Mouse (Mus musculus) urinary bladder, adult 18-20 months (tissue): ENCODE results near the gene Polr1c.

Experiments
- DNase-seq, 2 experiments: peaks; one replicate each; pipeline ENCODE4 v3.0.0; 2022; ENCODE audit warnings: low spot score in 2 of 2, mixed read lengths in 2 of 2

Polr1c gene

DNA sequence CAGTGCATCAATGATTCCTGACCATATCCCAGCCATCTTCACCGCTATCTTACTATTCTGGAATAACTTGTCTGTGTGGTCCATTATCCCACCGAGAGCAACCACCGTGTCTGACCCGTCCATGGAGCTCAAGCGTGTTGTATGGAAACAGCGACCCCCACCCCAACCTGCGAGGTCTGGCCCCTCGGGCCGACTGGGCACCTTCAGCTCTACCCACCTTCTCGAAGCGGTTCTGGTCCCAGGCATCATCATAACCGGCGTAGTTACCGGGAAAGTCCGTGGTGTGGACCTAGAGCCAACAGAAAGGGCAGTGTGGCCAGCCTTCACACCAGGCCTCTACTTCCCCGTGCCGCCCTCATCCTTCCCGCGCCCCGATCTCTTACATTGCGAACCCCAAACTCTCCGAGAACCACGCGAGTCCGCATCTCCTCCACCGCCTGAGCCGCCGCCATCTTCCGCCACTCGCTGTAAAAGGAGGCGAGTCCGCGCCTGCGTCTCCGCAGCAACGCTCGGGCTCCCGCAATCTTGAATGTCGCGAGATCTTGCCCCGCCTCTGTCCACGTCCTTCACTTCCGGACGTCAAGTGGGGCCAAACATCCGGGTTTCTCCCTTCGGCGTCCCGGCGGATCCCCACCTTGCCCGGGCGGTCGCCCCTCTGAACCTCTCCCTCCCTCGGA lies at the start of gene Polr1c, which contains the start of gene Yipf3:
Gene Polr1c (minus strand): TSS at position 543 of the 677 bp plus-strand sequence.
Gene Yipf3 (plus strand): TSS at position 569 of the 677 bp plus-strand sequence.
- peak; percentile 92 to 94 for DNase-seq

DNA sequence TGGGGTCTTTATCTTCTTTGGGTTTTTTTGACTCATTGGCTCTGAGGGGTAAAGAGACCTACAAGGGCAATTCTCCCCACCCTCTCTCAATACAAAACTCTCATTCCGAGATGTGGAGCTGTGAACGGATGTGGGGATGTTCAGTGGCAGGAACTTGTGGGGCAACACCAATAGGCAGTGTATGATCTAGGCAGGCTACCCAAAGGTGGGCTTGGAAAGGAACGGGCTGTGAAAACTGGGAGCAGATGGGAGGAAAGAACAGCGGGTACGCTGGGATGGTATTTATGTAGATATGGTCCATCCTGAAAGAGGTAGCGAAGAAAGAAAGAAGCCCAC lies 49.1 kb upstream of the Polr1c start:
- no peak for DNase-seq

DNA sequence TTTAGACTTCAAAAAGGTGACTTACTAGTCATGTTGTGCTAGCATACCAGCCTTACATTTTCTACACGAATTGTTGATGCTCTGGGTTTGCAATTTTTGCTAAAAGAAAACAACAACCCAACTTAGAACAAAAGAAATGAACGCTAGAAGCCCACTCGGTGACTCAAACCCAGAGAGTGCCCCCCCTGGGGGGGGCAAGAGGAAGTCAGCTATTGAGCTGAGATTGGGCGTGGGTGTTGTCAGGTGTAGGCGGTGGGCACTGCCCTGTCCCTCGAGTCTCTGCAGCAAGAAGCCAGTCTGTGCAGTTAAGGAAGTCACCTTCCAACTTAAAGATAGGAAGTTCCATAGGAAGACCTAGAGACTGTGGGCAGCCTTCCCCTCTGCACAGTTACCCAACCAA lies 48.7 kb upstream of the Polr1c start:
- DNase-seq: no peak

DNA sequence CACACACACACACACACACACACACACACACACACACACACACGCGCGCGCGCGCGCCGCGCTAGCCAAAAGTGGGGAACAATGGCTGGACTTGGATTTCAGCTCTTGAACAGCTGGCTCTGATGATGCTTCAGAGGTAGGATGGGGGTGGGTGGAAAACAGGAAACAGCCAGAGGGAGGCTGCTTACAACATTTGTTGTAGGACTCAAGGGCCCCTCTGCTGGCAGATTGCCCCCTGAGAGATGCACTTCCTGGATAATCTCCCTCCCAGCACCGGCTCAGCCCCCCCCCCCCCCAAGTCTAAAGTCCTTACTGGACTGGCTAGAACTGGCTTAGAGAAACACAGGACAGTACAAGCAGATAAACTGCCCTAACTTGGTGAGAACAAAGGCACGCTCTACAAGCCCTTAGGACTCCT lies 39.8 kb upstream of the Polr1c start:
- no peak for DNase-seq

DNA sequence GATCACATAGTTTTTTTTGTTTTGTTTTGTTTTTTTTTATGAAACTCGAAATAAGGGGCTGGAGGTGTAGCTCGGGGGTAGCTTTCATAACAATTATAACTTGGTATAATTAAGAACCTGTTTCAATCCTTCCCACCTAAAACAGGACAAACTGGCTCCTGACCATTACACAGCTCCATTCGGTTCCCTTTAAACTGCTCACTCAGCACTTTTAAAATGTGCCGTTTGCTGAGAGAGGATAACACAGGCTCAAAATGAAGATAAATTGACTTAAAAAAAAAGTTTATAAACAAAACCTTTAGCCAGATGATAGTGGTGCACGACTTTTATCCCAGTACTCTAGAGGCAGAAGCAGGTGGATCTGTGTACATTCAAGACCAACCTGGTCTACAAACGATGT lies 37.6 kb upstream of the Polr1c start:
- no peak for DNase-seq

DNA sequence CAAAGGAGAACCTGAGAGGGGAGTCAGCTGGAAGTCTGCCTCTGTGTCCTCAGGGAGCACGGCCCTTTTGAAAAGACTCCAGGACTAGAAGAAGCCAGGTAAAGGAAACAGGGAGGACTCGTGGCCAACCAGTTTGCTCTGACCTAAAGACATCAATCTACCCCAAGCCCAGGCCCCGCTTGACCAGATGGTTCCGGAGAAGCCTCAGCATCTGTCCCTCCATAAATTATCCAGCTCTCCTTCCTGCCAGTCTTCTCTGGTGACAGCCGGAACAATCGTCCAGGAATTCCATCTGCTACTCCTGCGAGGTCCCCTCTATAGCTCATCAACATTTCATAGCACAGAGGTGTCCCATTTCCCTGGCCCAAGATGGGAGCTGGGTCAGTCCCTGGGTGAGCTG lies 36.8 kb upstream of the Polr1c start:
- no peak for DNase-seq

DNA sequence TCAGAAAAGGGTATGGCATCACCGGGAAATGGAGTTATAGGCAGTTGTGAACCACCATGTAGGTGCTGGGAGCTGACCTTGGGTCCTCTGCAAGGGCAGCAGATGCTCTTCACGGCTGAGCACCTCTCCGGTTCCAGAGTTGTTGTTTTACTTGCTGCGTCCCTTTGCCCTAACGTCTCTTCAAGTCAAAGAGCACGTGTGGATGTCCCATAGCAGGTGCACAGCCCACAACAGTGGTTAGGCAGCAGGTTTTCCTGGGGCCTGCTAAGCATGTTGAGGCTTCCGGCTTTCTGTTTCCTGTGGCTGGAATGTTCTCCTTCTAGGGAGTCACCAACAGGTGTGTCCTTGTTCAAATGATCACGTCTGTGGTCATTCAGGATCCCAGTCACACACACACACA lies 36.1 kb upstream of the Polr1c start:
- no peak for DNase-seq

DNA sequence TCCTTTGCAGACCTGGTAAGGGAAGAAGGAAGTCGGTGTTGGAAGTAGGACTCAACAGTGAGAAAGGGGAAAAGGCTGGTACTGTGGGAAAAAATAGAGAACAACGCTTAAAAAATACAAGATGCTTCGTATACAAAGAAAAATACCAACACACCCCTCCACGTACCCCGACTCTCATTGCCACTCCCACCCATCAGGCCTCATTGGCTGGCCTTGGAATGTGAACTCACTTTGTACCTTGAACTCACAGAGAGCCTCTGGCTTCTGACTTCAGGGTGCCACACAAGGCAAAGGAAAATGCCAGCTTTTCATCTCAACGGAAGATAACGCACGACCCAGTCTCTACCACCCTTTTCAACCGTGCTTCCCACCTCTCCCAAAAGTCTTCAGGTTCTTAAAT lies 35.3 kb upstream of the Polr1c start:
- no peak for DNase-seq

DNA sequence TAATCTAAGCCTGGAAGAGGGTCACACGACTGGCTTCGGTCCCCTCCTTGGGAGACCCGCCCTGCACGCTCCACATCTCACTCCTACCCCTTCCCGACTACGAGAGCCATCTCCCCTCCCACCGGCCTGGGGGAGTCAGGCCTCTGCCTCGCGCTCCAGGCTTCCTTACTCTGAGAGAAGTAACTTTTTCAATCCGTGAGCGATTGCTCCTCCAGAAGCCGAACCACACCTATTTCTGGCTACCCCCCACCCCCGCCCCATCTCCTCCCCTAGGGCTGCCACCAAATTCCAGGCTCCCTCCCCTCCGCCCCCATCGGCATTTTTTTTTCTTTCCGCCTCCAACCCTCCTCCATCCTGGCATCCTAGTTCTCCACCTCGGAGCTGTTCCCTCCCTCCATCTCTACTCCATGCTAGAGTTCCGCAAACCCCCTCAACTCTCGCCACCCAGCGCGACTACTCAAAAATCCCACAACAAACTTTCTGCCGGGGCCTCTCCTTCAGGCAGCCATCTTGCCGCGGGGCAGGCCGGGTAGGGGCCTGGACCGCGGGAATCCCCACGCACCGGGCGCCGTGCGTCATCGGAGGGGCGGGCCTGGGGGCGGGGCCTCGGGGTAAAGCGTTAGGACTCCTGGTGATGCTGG lies 34.7 kb upstream of the Polr1c start, which contains the start of gene Tjap1:
Gene Tjap1 (minus strand): TSS at position 544 of the 641 bp plus-strand sequence.
- peak; percentile 77 to 80 for DNase-seq

DNA sequence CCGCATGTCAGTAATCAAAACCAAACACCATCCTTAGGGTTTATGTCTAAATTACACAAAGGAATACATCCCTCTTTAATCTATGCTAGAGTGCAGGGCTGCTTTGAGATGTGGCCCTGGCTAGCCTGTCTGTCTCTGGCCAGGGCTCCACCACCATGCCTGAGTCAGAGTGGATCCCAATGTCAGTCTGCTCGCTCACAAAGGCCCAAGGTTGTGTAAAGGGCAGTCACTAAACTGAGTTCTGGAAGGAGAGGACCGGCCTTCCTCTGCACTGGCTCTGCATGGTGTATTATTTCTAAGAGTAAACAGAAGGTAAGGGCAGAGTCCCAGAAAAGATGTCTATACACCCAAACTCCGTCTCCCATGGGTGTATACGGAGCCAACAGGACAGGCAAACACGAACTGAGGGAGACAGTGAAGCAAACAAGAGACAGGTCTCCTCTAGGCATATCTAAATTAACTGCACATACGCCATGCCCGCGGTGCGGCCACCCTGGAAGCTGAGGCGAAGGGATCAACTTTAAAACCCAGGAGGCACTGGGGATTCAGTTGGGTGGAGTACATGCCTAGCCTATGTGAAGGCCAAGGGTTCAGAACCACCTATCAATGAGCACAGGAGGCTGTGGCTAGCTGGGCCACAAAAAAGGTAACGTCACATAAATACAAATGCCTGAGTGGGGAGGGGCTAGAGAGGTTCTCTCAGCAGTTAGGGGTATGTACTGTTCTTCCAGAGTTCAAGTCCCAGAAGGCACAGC lies 30.3 kb upstream of the Polr1c start:
- no peak for DNase-seq

DNA sequence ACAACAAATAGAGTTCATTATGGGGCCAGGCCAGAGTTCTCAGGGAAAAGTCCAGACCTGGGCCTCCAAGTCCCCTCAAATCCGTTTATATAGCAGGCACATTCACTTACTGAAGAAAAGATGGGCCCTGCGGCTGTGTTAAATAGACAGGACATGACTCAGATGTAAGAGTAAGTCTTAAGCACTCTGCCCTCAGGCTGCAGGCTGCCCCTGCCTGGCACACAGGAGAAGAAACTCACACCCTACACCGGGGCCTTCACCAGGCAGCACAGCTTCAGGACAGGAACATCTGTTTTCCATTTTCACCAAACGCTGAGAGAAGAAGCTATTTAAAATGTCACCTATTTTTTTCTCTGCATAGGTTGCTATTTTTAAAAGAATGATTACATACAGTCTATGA lies 29.7 kb upstream of the Polr1c start:
- no peak for DNase-seq

DNA sequence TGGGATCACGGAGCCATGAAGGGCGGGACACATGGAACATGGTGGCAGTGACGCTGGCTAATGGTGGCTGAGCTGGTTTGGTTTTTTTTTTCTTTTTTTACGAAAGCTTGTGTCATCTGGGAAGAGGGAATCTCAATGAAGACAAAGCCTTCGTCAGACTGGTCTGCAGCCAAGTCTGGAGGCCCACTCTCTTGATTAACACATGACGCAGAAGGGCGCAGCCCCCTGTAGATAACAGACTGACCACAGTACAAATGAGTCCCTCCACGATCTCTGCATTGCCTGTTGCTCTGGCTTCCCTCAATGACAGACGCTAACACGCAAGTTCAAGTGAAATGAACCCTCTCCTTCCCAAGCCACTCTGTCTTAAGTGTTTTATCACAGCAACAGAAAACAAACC lies 27.7 kb upstream of the Polr1c start:
- no peak for DNase-seq

DNA sequence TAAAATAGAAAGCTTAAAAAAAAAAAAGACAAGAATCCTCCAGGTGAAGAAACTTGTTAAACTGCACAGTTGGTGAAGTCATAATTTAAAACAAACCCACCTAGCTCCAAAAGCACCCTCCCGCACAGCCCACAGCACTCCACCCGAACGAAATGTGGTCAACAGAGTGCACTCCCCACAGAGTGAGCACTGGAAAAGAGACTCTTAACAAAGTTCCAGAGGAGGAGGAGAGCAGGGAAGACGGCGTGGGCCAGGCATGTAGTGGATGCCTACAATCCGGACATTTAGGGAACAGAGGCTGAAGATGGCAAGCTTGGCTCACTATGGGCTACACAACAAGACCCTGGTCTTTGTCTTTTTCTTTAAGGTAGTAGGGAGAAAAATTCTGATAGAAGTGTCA lies 27.2 kb upstream of the Polr1c start:
- DNase-seq: no peak

DNA sequence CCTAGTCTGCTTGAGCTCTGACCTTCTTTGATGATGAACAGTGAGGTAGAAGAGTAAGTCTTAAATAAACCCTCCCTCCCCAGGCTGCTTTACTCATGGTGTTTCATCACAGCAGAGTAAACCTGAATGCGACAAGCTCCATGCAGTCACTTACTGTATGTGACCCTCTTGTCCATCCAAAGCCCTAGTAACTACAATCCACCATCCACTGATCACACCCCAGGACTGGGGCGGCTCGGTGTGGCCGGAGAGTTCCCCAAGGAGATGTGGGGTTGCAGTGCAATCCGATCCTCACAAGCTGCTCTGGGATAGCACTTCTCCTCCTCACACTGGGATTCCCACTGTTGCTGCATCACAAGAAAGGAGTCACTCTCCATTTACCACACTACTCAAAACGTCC lies 26.6 kb upstream of the Polr1c start:
- DNase-seq: no peak

DNA sequence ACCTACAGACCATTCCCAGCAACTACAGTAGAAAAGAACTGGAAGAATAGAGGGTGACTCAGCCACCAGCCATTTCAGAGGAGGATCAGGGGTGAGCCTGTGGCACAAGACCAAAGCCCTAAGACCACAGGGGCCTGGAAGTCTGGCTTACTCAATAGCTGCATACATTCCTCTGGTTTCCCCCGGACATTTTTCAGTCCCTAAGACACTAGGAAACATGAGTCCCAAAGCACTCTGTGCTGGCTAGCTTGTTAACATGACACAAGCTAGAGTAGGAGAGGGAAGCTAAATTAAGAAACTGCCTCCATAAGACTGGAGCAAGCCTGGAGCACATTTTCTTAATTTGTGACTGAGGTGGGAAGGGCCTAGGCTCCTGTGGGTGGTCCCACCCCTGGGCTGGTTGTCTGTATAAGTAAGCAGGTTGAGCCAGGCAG lies 26.0 kb upstream of the Polr1c start:
- DNase-seq: no peak

DNA sequence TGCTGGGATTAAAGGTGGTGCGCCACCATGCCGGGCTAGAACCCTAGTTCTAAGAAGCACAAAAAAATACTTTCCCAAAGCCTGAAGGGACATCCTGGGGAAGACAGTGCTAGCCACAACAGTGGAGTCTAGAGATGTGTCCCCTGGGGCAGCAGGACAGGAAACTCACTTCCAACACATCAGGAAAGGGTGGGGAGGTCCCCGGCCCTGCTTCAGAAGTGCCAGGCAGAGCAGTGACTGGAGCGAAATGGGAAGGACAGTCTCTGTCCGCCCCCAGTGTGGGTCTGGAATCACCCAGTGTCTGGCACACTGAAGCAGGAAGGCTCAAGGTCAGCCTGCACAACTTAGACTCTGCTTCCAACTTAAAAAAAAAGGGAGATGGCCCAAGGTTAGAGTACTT lies 24.8 kb upstream of the Polr1c start:
- no peak for DNase-seq

DNA sequence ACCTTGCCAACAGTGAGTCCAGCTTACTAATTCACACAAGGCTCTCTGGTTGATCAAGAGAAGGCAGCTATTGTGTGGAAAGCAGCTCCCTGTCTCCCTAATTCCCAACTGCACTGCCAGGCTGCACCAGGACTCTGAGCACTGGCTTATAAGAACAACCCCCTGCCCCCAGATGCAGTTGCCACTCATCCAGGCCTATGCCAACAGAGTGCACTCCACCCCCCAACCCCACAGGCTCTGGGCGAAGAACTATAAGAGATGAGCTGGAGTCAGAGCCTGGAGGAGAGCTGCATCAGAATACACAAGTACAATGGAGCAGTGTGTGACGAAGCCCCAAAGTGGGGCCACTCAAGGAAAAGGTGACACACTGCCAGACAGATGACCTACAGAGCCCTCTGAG lies 24.2 kb upstream of the Polr1c start:
- no peak for DNase-seq

DNA sequence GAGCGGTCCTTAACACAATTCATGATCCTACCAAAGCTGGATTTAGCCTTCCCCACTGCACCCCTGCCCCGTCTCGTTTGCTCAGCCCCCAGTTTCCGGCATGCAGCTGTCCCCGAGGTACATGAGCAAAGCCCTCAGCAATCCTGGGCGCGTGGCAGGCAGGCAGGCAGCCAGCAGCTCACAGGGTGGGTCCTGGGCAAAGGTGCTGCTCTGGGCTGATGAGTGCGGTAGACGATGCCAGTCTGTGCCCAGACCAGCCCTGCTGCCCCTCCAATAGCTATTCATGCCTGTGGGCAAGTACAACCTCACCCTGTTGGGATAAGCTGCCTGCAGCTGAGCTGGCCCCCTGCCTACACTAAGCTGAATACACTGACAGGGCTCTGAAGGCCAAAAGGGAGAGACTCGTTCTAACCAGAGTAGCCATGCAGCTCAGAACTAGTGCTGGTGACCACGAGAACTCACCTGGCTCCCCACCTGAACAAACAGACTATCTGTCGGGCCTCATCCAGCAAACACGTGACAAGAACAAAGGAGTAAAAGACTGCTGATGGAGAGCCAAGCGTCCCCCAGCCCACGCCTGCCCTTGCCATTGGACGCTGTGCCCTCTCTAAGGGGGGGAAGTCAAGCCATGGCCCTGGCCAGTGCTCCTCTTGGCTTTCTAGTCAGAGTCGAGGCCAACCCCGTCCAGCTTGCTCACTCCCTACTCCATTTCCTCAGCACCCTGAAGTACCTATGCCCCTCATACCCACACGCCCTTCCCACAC lies 22.1 kb upstream of the Polr1c start:
- peak in 1 of 2 experiments; percentile 57 for DNase-seq

DNA sequence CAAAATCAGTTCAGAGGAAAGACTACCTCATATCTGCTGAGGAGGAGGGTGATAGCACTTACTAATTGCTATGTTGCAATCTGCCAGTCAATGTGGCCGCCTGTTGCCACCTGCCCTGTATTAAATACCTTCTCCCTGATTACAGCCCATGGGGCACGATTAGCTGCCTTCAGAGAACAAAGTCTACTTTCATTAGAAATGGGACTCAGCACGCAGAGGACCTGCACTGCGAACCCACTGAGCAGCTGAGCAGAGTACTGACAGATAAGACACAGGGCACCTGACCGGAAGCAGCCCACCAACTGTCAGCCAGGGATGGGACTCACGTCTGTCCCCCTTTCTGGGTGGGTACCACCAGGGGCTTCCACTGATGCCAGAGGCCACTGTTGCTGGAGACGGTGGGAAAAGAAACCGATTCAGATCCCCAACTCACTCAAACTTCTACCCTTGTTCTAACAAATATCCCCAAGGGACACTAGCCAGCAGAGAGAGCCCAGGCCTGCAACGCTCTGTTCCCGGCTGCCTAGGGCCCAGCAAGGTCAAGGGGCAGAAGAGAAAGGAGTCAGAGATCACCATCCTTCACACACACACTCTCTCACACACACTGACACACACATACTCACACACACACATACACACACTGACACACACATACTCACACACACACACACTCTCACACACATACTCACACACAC lies 20.3 kb upstream of the Polr1c start:
- no peak for DNase-seq

DNA sequence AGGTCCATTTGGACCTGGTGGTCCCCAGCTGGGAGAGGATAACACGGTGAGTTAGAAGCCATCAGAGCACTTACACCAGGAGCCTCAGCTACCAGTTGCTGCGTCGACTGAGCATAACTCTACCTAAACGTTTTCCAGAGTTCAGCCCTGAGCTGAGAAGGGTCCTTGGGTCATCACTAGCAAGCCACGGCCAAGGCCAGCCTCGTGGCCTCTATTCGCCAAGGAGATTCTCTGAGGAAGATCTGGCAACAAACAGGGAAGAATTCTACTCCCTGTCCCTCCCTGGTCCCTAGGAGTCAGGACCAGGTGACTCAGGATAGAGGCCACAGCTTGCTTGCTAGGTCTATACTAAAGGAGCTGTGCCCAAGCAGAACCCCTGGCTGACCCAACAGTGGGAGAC lies 19.7 kb upstream of the Polr1c start:
- DNase-seq: no peak

DNA sequence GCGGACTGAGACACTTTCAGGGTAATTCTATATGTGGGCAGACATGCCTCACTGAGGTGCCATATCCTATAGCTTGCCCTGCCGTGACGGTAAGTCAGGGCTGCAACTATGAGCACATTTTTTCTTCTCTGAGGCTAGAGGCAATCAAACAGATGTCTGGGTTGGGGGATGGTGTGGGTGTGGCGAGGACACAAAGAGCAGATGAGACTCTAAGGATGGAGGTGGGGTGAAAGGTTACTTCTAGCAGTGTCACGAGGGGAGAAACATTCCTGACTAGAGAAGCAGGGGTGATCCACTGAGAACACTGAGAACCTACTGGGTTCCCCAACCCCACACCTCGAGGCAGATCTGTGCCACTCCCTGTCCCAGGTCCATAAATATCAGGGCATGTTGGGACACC lies 19.1 kb upstream of the Polr1c start:
- no peak for DNase-seq
